Mouse (Mus musculus): ENCODE data around the gene Taok3.

DNA sequence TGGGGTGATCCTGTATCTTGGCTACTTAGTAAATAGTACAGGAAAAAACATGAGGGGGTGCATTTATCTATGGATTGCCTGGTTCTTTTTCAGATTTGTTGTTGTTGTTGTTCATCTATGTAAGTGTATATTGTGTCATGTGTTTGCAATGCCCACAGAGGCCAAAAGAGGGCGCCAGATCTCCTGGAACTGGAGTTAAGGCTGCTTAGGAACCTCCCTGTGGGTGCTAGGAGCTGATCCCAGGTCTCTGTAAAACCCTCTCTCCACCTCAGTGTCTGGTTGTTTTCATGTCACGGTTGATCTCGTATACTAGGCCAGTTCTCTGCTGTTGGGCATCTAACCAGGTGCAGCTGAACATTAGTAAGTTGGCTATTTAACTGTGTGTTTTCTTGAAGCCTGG is 78.5 kb downstream of the Taok3 start:
- TF ChIP-seq CTCF (IDR thresholded peaks at IDR 0.05; ENCODE audit: low read depth, low read length) (no peak), GATA1 (IDR thresholded peaks at IDR 0.05; ENCODE audit: borderline replicate concordance, low read length) (no peak), TAL1 (conservative IDR thresholded peaks at IDR 0.05; ENCODE audit: low read depth, low read length) (no peak), GATA2 (IDR thresholded peaks at IDR 0.05; ENCODE audit: borderline replicate concordance, low read depth, low read length) (no peak), POLR2AphosphoS5 (IDR thresholded peaks at IDR 0.05; ENCODE audit: insufficient replicate concordance, low read depth, low read length) (no peak)

All from G1E (cell line).